Mouse (Mus musculus) ovary, postnatal 14 days (tissue): ENCODE data around the gene Fam89b.

Experiments used
- DNase-seq: peaks from one replicate; pipeline ENCODE4 v3.0.0; 2022; ENCODE audit warnings: low spot score

The Fam89b gene

DNA sequence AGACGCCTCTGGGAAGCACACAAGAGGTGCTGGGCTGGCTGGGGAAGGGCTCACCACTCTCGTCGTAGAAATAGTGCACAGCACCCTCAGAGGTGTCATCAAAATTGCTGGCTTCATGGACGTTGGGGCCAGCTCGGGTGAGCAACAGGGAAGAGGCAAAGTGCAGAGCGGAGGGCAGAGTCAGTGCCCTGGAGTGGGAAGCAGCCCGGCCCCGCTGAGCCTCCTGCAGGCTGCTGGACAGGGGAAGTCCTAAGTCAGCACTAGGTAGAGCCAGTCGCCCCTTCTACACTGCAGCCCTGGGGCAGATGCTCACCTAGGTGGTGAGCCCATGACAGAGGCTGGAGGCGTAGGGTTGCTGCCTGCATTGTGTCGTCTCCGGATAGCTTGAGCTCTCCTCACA, 45.2 kb downstream of the Fam89b start:
- DNase-seq = no peak

GRCm38 (mm10) chr19:5680432-5680831, 49.0 kb downstream of the Fam89b start:
- DNase-seq = no peak
